Mouse (Mus musculus) mesoderm, embryonic 11.5 days (tissue): ENCODE measurements around the gene Copz2.
"Not testable (repeated sequence)": the region's sequence is repeated elsewhere in the genome, so short reads cannot be mapped to it uniquely, and the experiment has no call there.

Experiments used
- DNase-seq: peaks from one replicate; pipeline ENCODE4 v3.0.0-alpha.2; 2012; ENCODE audit warnings: low read depth, low spot score

The Copz2 gene

DNA sequence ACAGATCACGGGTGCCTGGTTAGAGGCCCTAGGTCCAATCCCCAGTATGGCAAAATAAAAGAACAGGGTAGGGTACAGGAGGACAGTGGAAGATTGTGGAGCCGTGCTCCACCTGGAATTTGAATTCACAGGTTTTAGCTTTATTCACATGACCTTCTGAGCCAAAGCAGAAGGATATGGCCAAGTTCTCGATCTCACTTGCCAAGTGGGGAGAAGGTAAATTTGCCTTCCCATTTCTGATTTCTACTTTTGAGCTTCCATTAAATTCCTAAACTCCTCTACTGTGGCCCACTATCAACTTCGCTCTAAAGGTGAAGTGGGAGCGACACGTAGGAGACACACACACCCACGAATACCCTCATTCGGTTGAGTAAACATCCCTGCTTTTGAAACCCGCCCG is 20.8 kb upstream of the Copz2 start:
- no peak for DNase-seq

- DNase-seq, result peak; percentile 77
Measured at GRCm38 (mm10) chr11:96829403-96829812, 20.3 kb upstream of the Copz2 start.

- peak; percentile 99 for DNase-seq
Measured at GRCm38 (mm10) chr11:96829813-96830538, 19.7 kb upstream of the Copz2 start, which contains the start of gene Nfe2l1. Nfe2l1 (minus strand) TSS chr11:96829968.

DNA sequence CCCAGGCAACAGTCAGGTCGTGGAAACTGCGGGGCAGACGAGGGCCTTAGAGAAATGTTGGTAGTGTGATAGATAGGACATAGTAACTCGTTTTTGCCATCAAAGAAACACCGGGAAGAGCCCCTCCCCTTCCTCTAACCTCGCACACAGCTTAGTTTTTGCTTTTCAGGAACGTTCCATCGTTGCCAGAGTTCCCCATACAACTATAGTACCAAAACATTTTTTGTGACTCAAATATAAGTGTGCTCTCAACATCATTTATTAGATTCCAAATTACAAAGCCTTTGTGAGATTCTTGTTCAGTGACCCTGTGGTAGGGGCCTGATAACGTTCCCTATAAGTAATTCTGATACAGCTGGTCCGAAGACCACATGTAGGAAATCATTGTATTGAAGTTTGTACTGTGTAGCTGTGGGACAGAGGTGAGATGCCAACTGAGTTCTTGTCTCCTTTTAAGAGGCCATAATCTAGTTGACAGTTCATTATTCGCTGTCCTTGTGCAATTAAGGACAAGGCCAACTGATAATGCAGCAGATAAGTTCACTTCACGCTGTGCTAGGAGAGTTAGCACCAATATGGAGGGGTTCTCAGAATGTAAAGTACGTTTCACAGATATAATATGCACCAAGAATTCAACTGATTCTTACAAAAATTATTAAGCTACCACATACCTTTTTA is 19.0 kb upstream of the Copz2 start:
- no peak for DNase-seq

GRCm38 (mm10) chr11:96831516-96831915 is 18.2 kb upstream of the Copz2 start:
- DNase-seq, result no peak

DNA sequence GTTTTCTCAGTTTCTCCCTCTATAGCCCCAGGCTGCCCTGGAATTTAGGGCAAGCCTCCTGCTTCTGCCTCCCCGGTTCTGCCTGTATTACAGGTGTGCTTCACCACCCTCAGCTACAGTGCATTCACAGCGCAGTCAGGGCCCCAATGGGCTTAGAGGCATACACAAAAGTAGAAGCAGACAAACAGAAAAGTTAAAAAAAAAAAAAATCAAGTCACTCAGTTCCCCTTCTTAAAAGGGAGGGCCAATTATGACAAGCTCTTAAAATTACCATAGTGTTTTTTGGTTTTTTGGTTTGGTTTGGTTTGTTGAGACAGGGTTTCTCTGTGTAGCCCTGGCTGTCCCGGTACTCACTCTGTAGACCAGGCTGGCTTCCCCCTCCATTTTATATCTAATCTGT is 17.1 kb upstream of the Copz2 start:
- no peak for DNase-seq

DNA sequence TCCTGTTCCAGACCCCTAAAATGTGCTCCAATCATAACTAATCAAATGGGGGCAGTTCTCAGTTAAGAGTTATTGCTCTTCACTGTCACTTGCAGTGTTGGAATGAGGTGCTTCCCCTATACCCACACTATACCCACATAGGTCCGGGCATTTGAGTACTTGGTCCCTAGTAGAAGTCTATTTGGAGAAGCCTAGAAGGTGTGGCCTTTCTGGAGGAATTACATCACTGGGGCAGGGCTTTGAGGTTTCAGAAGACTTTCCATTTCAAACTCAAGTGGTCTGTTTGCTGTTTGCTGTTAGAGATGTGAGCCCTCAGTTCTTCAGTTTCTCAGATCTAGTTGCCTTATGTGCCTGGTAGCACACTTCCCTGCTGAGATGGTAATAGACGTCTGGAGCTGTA is 16.7 kb upstream of the Copz2 start:
- DNase-seq, result no peak

DNA sequence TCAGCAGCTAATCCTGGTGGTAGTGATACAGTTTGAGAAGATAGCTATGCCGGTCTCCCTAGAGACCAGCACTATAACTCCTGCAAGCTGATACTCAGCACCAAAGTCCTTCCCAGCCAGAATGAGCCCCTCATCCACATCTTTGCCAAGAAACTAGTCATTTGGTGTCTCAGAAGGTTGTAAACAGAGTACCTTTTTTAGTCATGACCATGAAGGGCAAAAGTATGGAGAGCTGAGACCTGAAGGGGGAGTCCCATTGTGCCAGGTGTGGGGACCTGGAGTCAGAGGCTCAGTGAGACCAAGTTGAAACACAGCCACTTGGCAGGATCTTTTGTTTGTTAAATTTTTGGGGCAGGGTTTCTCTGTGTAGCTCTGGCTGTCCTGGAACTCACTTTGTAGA is 15.5 kb upstream of the Copz2 start:
- no peak for DNase-seq

DNA sequence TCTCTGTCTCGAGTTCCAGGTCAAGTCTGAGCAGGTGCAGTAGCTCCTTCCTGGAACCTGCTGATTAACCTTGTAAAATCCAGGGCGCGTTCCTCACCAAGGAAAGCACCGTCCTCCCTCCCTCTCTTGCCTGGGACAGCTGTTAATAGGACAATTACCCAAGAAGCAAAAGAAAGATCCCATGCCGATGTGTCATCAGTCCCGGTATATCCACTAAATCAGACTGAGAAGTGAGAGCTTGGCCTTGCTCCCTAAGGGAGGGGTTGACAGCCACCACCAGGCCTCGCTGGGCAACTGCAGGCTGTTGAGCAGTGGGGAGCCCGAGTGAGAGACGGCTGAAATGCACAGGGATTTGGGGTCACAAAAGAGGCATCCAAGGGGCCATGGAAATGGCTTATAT is 12.4 kb upstream of the Copz2 start:
- DNase-seq, result no peak

DNA sequence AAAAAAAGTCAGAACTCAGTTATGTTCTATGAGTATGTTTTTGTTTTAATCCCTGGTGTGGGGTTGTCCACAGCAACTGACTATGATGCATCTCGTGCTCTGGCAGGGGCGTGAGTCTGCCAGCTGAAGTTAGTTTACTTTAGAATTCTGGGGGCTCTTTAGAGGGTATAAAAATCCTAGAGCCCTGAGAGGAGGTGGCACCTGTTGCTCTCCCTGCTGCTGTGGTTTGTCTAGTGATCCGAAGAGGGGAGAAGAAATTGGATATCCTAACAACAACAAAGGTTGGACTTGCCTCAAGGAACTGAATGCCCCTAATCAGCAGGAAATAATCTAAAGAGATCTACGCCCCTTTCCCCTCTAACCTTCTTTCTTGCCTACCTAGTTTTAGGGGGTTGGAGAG is 11.3 kb upstream of the Copz2 start:
- no peak for DNase-seq

- DNase-seq, result no peak
Measured at GRCm38 (mm10) chr11:96839428-96839827, 10.2 kb upstream of the Copz2 start.

- no peak for DNase-seq
Measured at GRCm38 (mm10) chr11:96839877-96840276, 9.8 kb upstream of the Copz2 start.

- DNase-seq, result no peak
Measured at GRCm38 (mm10) chr11:96840290-96840689, 9.4 kb upstream of the Copz2 start.

DNA sequence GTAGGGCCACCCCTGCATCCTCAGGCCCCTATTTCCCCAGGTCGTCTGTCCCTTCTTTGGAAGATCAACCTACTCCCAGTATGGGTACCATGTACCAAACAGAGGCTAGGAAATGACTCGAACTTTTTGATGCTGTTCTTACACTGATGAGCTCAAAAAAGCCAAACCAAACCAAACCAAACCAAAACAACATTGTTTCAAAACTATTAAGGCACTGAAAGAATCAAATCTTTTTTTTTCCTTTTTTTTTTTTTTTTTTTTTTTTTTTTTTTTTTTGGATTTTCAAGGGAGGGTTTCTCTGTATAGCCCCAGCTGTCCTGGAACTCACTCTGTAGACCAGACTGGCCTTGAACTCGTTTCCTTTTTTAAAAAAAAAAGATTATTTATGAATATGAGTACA is 6.0 kb upstream of the Copz2 start:
- no peak for DNase-seq

- peak; percentile 70 for DNase-seq
Measured at GRCm38 (mm10) chr11:96847240-96847639, 2.4 kb upstream of the Copz2 start.

DNA sequence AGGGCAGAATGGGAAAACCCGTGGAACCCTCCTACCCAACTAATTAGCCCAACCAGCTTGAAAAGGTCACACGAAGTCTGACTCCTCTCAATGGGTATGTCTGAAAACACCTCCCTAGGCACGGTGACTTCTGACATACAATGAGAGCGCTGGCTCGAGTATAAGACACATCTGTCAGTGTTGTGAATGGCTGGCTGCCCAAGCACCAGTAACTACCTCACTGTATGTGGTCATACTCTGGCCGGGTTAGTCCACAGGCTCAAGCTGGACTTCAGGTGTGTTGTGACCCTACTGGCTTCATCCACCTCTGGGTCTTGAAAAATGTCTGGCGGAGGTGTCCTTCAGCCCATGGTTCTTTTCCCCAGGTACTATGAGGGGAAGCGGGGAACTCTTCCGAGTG is 976 bp upstream of the Copz2 start:
- no peak for DNase-seq

DNA sequence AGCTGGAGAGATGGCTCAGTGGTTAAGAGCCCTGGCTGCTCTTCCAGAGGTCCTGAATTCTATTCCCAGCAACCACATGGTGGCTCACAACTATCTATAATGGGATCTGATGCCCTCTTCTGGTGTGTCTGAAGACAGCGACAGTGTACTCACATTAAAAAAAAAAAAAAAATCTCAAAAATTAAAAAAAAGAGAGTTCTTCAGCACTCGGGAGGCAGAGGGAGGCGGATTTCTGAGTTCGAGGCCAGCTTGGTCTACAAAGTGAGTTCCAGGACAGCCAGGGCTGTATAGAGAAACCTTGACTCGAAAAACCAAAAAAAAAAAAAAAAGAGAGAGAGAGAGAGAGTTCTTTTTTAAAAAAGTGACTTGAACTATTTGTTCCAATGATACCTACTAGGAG is 525 bp upstream of the Copz2 start:
- not testable (repeated sequence) for DNase-seq

- DNase-seq, result no peak
Measured at GRCm38 (mm10) chr11:96857446-96857845, 7.8 kb downstream of the Copz2 start.

DNA sequence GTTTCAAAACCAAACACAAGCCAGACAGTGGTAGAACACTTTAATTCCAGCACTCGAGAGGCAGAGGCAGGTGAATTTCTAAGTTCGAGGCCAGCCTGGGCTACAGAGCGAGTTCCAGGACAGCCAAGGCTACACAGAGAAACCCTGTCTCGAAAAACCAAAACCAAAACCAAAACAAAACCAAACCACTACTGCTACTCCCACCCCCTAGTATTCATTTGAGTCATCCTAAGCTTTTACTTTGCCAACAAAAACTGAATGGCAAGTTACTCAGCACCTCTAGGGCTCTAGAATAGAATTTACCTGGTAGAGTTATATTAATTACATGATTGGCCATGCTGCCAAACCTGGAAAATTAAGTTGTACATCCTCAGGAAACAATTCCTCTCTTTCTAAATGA is 10.0 kb downstream of the Copz2 start:
- no peak for DNase-seq

DNA sequence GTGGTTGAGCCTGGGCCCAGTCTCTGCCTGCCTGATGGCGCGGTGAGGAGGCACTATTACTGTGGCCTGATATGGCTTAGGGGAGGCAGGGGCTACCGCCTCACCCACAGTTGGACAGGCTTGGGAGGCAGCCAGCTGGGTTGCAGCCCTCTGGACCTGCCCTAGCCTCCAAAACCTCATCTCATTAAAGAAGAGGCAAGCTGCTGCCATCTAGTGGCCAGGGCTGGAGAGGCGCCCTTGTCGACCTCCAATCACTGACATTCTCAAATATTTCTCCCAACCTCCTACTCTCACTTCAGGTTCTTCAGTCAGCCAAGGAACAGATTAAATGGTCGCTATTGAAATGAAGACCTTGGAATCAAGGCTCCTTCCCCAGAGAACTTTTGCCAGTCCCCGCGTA is 10.9 kb downstream of the Copz2 start:
- DNase-seq, result peak; percentile 86

DNA sequence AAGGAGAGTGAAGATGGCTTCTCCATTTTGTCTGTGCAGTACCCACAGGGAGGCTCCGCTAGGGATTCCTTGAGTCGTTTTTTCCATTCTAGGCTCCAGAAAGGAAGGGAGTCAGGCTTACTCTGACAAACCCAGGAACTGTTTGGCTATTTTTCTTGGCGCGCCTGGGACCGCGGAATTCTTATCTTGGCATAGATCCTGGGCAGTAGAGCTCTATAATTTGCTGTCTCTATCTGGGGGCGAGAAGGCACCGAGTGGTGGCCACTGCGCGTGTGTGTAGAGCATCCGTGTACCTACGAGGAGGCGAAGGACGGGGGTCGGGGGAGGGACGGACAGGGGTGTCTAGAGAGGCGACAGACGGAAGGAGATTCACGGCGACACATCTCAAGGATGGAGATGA is 11.8 kb downstream of the Copz2 start:
- DNase-seq, result no peak

- peak; percentile 98 for DNase-seq
Measured at GRCm38 (mm10) chr11:96861878-96862289, 12.2 kb downstream of the Copz2 start.

GRCm38 (mm10) chr11:96862534-96862933 is 12.9 kb downstream of the Copz2 start:
- no peak for DNase-seq
